Mouse (Mus musculus): Measurements from ENCODE around the gene Hgfac.
A peak's percentile ranks its signal among the peaks of the same experiment; 100 is the strongest.

Hgfac gene

DNA sequence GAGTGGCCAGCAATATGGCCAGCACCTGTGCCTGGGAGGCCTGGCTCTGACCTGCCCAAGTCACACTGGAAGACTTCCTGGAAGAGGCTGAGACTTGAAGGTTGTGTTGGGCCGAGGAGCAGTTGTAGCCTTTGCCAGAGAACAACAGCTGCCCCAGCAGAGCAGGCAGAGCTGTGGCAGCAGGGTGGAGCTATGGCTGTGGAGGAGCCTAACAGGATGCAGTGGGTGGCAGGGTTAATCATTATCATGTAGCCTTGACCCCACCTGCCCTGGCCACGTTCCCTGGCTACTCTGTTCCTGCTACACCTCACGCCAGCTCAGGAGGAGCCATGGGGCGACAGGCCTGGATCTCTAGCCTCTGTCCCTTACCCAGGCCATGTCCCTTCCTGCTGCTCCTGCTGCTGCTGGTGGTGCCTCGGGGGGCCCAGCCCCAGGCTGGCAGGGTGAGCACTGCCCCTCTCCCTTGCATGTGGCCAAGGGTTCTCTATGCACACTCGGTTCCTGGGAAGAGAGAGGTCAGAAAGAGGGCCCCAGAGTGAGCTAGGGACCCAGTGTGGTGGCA lies at the start of gene Hgfac:
Gene Hgfac (plus strand): TSS at position 242 of the 562 bp plus-strand sequence.
- no peak for DNase-seq (ENCODE audit: low read depth, low spot score)

- DNase-seq (ENCODE audit: low read depth, low spot score), result no peak
Observed at GRCm38 (mm10) chr5:34998754-34999153, 42.6 kb upstream of the Hgfac start.

- DNase-seq (ENCODE audit: low read depth, low spot score), result no peak
Observed at GRCm38 (mm10) chr5:34999281-34999680, 42.0 kb upstream of the Hgfac start.

DNA sequence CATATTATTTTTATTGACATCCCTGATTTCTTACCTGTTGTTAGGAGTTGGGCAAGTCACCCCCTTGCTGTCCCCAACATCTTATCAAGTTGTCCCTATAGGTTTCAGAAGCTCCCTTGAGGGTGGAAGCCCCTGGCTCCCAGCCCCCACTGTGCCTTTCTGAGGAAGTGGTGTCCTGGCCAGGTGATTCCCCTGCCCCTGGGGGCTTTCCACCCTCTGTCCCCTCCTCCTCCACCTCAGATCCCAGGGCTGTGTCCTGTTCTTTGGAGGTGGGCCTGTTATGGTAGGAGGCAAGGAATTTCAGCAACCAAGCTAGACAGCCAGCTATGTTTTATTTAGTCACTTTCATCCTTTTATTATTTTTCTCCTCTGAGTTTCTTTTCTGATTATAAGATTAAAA lies 41.0 kb upstream of the Hgfac start:
- no peak for DNase-seq (ENCODE audit: low read depth, low spot score)

- DNase-seq (ENCODE audit: low read depth, low spot score), result no peak
Observed at GRCm38 (mm10) chr5:35001144-35001543, 40.2 kb upstream of the Hgfac start.

DNA sequence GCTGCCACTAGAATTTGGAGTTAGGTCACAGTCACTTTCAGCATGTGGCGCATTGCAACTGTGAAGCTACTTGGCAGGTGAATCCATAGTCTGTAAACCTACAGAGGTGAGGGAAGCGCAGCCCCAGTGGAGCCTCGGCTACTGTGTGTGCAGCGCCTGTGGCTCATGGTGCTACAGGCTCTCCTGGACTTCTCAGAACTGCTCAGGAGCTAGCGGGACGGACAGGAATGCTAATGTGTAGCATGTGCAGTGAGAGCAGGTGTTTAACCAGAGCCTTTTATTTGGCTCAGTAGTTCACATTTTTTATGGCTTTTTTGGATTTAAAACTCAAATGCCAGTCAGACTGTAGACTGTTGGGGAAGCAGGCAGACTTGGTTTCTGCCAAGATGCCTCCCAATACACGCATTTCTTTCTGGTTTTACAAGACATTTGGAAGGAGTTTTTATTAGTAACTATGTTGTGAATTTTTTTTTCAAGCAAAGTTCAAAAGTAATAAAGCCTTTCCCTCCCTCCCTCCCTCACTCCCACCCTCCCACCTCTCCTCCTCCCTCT lies 37.6 kb upstream of the Hgfac start:
- DNase-seq (ENCODE audit: low read depth, low spot score), result no peak

GRCm38 (mm10) chr5:35004769-35005168 lies 36.5 kb upstream of the Hgfac start:
- DNase-seq (ENCODE audit: low read depth, low spot score), result no peak

GRCm38 (mm10) chr5:35005659-35006058 lies 35.6 kb upstream of the Hgfac start:
- no peak for DNase-seq (ENCODE audit: low read depth, low spot score)

- no peak for DNase-seq (ENCODE audit: low read depth, low spot score)
Observed at GRCm38 (mm10) chr5:35006599-35006998, 34.7 kb upstream of the Hgfac start.

- DNase-seq (ENCODE audit: low read depth, low spot score), result no peak
Observed at GRCm38 (mm10) chr5:35009163-35009562, 32.1 kb upstream of the Hgfac start.

GRCm38 (mm10) chr5:35010656-35011055 lies 30.7 kb upstream of the Hgfac start:
- no peak for DNase-seq (ENCODE audit: low read depth, low spot score)

- DNase-seq (ENCODE audit: low read depth, low spot score), result no peak
Observed at GRCm38 (mm10) chr5:35011156-35011923, 30.0 kb upstream of the Hgfac start.

GRCm38 (mm10) chr5:35014036-35014435 lies 27.3 kb upstream of the Hgfac start:
- no peak for DNase-seq (ENCODE audit: low read depth, low spot score)

DNA sequence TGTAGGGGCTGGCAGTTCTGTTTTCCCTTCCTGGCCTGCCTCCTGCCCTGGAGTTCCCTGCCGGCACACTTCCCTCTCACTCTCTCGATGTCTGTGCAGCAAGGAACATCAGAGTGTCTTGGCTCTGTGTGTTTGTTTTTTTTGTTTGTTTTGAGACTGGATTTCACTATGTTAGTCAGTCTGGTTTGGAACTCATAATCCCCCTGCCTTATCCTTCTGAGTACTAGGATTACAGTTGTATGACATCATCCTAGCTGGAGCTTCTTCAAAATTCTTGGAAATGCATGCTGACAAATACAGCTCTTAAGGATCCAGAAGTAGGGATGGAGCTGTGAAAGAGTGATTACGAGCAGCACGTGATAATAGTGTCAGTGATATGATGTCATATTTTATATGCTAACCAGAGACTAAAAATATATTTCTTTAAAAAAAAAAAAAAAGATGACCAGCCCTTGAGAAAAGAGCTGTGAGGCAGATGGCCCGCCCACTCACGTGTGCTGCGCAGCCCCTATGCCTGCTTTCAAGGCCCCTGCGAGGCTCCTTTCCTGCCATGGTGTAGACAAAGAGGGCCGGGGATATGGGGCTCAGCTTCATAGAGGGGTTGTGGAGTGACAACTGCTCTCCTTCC lies 21.5 kb upstream of the Hgfac start:
- DNase-seq (ENCODE audit: low read depth, low spot score), result peak; percentile 58

GRCm38 (mm10) chr5:35020410-35021241 lies 20.7 kb upstream of the Hgfac start:
- DNase-seq (ENCODE audit: low read depth, low spot score), result no peak

- DNase-seq (ENCODE audit: low read depth, low spot score), result no peak
Observed at GRCm38 (mm10) chr5:35024975-35025374, 16.3 kb upstream of the Hgfac start.

DNA sequence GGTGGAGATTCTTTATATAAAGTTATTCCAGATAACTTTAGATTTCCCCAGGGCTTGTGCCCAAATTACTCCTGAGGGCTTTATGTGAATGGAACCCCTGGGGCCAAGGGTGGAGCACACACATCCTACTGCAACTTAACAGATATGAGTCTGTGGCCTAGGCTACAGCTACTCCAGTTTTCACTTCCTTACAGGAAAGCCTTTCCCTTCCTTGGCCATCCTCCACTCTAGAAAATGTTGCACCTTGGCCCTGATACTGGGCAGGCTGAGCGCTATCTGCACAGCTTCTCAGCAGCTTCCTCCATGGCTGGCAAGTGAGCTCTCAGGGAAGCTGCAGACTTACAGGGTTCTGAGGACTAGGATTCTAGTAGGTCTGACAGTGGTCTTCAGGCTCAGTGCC lies 12.0 kb upstream of the Hgfac start:
- DNase-seq (ENCODE audit: low read depth, low spot score), result no peak

- DNase-seq (ENCODE audit: low read depth, low spot score), result no peak
Observed at GRCm38 (mm10) chr5:35029755-35030154, 11.6 kb upstream of the Hgfac start.

GRCm38 (mm10) chr5:35033068-35033467 lies 8.2 kb upstream of the Hgfac start:
- DNase-seq (ENCODE audit: low read depth, low spot score), result no peak

GRCm38 (mm10) chr5:35033619-35034018 lies 7.7 kb upstream of the Hgfac start:
- no peak for DNase-seq (ENCODE audit: low read depth, low spot score)

- no peak for DNase-seq (ENCODE audit: low read depth, low spot score)
Observed at GRCm38 (mm10) chr5:35035141-35035540, 6.2 kb upstream of the Hgfac start.

DNA sequence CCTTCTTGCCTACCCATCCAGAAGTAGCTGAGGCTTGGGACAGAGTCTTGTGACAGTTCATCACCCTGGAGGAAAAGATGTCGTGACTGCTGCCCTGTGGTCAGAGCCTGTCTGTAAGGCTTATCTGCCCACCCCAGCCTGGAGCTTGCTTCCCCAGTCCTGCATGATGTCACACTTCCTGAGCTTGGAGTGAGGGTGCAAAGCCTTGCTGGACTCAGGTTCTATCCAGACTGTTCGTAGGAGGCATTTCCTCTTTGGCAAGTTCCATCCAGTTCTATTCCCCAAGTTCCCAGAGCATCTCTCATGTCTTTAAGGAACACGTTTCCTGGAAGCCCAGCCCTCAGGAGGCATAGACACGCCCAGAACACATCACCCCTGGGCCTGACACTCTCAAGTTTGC lies 5.5 kb upstream of the Hgfac start:
- DNase-seq (ENCODE audit: low read depth, low spot score), result no peak
